Mouse (Mus musculus) cortical plate, adult 2 months (tissue): ENCODE measurements around the gene Kcnh6.

Experiments used
- CTCF ChIP-seq: fragments of 200-500 bp; IDR thresholded peaks from 2 replicates; pipeline ENCODE4 v1.5.1; 2011; ENCODE audit warnings: mild to moderate bottlenecking, control low read depth, low read length; ENCODE audit not compliant: insufficient read depth; ENCODE audit errors: extremely low read depth
- POLR2A ChIP-seq: fragments of 200-500 bp; IDR thresholded peaks from 2 replicates; pipeline ENCODE4 v1.6.1; 2011; ENCODE audit warnings: mild to moderate bottlenecking, low read length, control low read depth; ENCODE audit not compliant: insufficient read depth; ENCODE audit errors: extremely low read depth

DNA sequence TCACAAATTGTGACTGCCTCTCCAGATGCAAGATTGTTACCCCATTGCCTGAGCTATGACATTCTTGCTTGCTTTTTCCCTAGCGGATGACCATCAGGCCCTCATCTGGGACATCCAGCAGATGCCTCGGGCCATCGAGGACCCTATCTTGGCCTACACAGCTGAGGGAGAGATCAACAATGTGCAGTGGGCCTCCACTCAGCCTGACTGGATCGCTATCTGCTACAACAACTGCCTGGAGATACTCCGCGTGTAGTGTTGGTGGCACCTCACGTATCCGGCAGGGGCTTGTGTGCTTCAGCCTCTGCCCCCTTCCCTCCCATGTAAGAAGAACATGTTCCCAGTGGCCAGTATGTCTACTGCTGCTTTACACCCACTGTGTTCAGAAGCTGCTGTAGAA lies 46.7 kb downstream of the Kcnh6 start:
- TF ChIP-seq CTCF: no peak
- TF ChIP-seq POLR2A: no peak
